Mouse (Mus musculus) gastrocnemius, adult 2 months (tissue): ENCODE results near the gene Nup205. TPM values are rescaled to one million over a fixed set of nuclear protein-coding genes. Genes with fewer than 3 reads are reported as not detected.
"Not testable (repeated sequence)": the region's sequence is repeated elsewhere in the genome, so short reads cannot be mapped to it uniquely, and the experiment has no call there.

ENCODE experiments used
- DNase-seq: peaks from one replicate; pipeline ENCODE4 v3.0.0; 2022
- H3K27ac ChIP-seq: fragments of 200-600 bp; 2 replicates; pipeline ENCODE4 v1.8.1; 2022; ENCODE audit warnings: mild to moderate bottlenecking
- H3K4me3 ChIP-seq: fragments of 200-600 bp; 2 replicates; pipeline ENCODE4 v1.8.1; 2022; ENCODE audit warnings: mild to moderate bottlenecking, moderate library complexity
- CTCF ChIP-seq: fragments of 200-600 bp; IDR thresholded peaks from 2 replicates; pipeline ENCODE4 v1.8.1; 2022; ENCODE audit warnings: antibody characterized with exemption, mild to moderate bottlenecking, moderate library complexity
- intact Hi-C: fragments of 180-260 bp; cut with DNase I; formaldehyde crosslinking; loops from one replicate; pipeline ENCODE4 v1.15.1; 2025
- long read RNA-seq, 2 experiments: library from polyadenylated mRNA; stranded (forward); transcript quantifications; one replicate each; pipeline ENCODE4 v2.0.0; 2021
- total RNA-seq, 2 experiments: library from RNA; stranded (reverse); gene quantifications; 2 replicates each; pipeline ENCODE4 v1.2.3; 2021

Gene Nup205
- 10 to 100 TPM in 1 of 2 experiments, 1 to 10 TPM in 1; 9.3 to 12.5 TPM for total RNA-seq
- long read RNA-seq, experiment 1, full-length matches to known transcripts: 5 of 8 reads
- long read RNA-seq, experiment 1, partial matches to known transcripts: 1 of 8 reads
- long read RNA-seq, experiment 1, other reads (novel, unspliced or antisense): 2 of 8 reads
- long read RNA-seq, experiment 2, full-length matches to known transcripts: 2 of 8 reads
- long read RNA-seq, experiment 2, partial matches to known transcripts: 5 of 8 reads
- long read RNA-seq, experiment 2, other reads (novel, unspliced or antisense): 1 of 8 reads

GRCm38 (mm10) chr6:35176979-35177649, at the start of gene Nup205:
Gene Nup205, plus strand, starts transcription at chr6:35177421.
- TF ChIP-seq CTCF: peak; percentile 11; the same call in 1 of the 2 replicates
- intact Hi-C loops: loop anchor here (1.0 kb wide), 1 partner anchor 44 kb away; the partner anchor contains the start of gene Cnot4
- Histone ChIP-seq H3K4me3 (peak within 1 kb of the TSS; percentile 91), H3K27ac (peak within 1 kb of the TSS; percentile 99)
- DNase-seq: peak; percentile 85

GRCm38 (mm10) chr6:35132806-35133205, 44.4 kb upstream of the Nup205 start:
- TF ChIP-seq CTCF: no peak
- intact Hi-C loops: loop anchor here (1.0 kb wide), 1 partner anchor 44 kb away; the partner anchor contains the start of gene Nup205
- H3K27ac ChIP-seq: peak overlapping the region; percentile 90
- peak overlapping the region; percentile 90 for H3K4me3 ChIP-seq
- no peak for DNase-seq

GRCm38 (mm10) chr6:35133246-35133578, 44.0 kb upstream of the Nup205 start:
- Histone ChIP-seq H3K4me3 (peak overlapping the region; percentile 90), H3K27ac (peak overlapping the region; percentile 90)
- no peak for DNase-seq
- no peak for TF ChIP-seq CTCF
- intact Hi-C loops: loop anchor here (1.0 kb wide), 1 partner anchor 44 kb away; the partner anchor contains the start of gene Nup205

GRCm38 (mm10) chr6:35133579-35134488, 43.4 kb upstream of the Nup205 start, which contains the start of gene Cnot4:
Gene Cnot4, minus strand, starts transcription at chr6:35133724.
- no peak for TF ChIP-seq CTCF
- DNase-seq: peak; percentile 99
- Histone ChIP-seq H3K27ac (peak within 1 kb of the TSS; percentile 90), H3K4me3 (peak within 1 kb of the TSS; percentile 90)
- intact Hi-C loops: loop anchor here (1.0 kb wide), 1 partner anchor 43 kb away; the partner anchor contains the start of gene Nup205

DNA sequence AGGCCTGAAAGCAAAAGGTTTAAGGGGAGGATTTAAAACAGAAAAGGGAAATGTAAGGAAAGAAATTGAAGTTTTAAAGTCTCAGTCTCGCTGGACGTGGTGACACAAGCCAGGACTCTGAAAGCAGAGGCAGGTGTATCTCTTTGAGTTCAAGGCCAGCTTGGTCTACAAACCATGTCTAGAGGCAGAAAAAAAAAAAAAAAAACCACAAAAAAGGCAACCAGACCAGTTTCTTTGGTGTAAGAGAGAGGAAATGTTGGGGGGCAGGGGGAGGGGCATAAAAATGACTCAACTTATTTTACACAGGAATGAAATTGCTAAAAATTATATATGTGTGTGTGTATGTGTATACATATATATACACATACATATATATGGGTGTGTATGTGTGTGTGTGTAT, 42.4 kb upstream of the Nup205 start:
- Histone ChIP-seq H3K4me3 (peak overlapping the region; percentile 90; the same call in 1 of the 2 replicates), H3K27ac (no peak overlapping the region)
- intact Hi-C loops: no loop called here
- TF ChIP-seq CTCF: no peak
- no peak for DNase-seq

- Histone ChIP-seq H3K27ac (no peak overlapping the region), H3K4me3 (no peak overlapping the region)
- no peak for TF ChIP-seq CTCF
- DNase-seq: no peak
- intact Hi-C loops: no loop called here
Observed at GRCm38 (mm10) chr6:35140351-35140750, 36.9 kb upstream of the Nup205 start.

GRCm38 (mm10) chr6:35145569-35145968, 31.7 kb upstream of the Nup205 start:
- intact Hi-C loops: no loop called here
- no peak overlapping the region for H3K4me3 ChIP-seq
- TF ChIP-seq CTCF: peak; percentile 15; the same call in 1 of the 2 replicates
- no peak overlapping the region for H3K27ac ChIP-seq
- DNase-seq: no peak

GRCm38 (mm10) chr6:35147726-35148422, 29.3 kb upstream of the Nup205 start:
- intact Hi-C loops: no loop called here
- TF ChIP-seq CTCF: no peak
- H3K4me3 ChIP-seq: no peak overlapping the region
- DNase-seq: no peak
- H3K27ac ChIP-seq: no peak overlapping the region

GRCm38 (mm10) chr6:35154540-35154939, 22.7 kb upstream of the Nup205 start:
- Histone ChIP-seq H3K27ac (no peak overlapping the region), H3K4me3 (no peak overlapping the region)
- intact Hi-C loops: no loop called here
- no peak for TF ChIP-seq CTCF
- DNase-seq: no peak

- no peak for TF ChIP-seq CTCF
- intact Hi-C loops: no loop called here
- Histone ChIP-seq H3K4me3 (no peak overlapping the region), H3K27ac (no peak overlapping the region)
- DNase-seq: no peak
Observed at GRCm38 (mm10) chr6:35169250-35169649, 8.0 kb upstream of the Nup205 start.

DNA sequence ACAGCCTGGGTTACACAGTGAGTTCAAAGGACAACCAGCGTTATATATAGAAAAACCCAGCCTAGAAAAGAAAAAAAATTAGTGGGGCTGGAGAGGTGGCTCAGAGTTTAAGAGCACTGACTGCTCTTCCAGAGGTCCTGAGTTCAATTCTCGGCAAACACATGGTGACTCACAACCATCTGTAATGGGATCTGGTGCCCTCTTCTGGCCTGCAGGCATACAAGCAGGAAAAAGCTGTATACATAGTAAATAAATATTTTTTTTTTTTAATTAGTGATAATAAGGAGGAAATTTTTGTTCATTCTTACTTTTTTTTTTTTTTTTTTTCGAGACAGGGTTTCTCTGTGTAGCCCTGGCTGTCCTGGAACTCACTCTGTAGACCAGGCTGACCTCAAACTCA, 5.2 kb upstream of the Nup205 start:
- H3K27ac ChIP-seq, DNase-seq, H3K4me3 ChIP-seq, intact Hi-C loops: not testable (repeated sequence)
- TF ChIP-seq CTCF: peak; percentile 27; the same call in 1 of the 2 replicates

DNA sequence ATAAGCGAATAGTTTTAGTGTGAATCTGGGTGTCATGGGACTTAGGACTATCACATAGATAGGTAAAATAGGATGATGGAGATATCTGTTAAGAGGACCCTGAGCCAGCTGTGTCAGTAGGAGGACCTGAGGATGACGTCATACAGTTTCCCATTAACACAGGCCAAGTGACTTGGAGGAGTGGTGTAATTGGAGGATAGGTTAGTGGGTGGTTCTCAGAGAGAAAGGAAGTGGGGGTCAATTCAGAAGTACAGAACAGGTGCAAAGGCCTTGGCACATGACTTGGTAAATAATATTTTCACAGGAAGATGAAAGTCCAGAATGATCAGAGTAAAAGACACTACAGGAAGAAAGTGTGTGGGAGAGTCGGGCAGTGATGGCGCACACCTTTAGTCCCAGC, 4.0 kb upstream of the Nup205 start:
- no peak for DNase-seq
- Histone ChIP-seq H3K27ac (no peak overlapping the region), H3K4me3 (no peak overlapping the region)
- intact Hi-C loops: no loop called here
- TF ChIP-seq CTCF: no peak
